Mouse (Mus musculus): ENCODE data around the gene Pf4.
"Not testable (repeated sequence)": the region's sequence is repeated elsewhere in the genome, so short reads cannot be mapped to it uniquely, and the experiment has no call there.

The Pf4 gene

DNA sequence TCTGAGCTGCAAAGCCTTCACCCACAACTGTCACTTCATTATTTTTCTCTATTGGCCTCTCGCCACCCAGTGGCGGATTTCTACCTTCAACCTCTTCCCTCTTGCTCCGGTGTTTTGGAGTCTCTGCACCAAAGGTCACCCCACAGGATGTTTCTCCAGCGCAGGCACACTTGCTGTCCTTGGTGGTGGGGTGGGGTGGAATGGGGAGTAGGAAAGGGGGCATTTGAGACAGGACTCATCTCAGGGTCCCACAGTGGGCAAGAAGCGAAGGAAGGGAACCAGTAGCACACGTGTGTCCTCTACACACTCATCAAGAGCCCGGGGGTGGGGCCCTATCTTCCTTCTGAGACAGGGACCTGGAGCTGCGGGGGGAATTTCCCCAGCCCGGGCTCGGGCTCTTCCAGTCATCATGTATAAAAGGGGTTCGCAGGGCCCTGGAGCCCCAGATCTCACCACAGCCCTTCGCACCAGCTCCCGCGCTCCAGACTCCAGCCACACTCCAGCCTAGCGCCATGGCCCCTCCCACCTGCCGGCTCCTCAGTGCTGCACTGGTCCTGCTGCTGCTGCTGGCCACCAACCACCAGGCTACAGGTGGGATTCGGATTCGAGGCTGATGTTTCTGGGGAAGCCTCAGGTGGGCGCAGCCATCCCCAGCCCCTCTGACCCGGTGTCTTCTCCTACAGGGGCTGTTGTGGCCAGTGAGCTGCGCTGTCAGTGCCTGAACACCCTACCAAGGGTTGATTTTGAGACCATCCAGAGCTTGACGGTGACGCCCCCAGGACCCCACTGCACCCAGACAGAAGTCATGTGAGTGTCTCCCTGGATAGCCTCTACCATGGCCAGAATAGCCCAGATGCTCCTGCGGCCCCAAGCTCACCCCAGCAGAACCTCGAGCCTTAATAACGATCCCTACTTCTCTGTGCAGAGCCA lies 13.7 kb downstream of the Pf4 start, which contains the start of gene Cxcl3:
Gene Cxcl3, plus strand, starts transcription at position 445 of the 930 bp plus-strand sequence.
- DNase-seq (ENCODE audit: low read depth, low spot score), result no peak

DNA sequence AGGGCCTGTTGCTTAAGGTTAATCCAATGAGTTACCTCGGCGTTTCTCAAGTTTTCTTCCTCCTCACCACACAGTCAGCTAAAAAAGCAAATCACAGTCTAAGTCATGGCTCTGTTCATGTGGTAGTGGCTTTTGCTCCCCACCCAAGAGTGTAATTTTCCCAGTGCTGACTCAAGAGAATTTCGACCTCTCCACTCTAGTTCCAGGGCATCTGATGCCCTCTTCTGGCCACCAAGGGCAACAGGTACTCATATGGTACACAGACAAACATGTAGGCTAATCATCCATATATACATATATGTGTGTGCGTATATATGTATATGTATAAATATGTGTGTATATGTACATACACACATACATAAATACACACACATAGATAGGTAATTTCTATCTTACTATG lies 15.9 kb downstream of the Pf4 start:
- no peak for DNase-seq (ENCODE audit: low read depth, low spot score)

DNA sequence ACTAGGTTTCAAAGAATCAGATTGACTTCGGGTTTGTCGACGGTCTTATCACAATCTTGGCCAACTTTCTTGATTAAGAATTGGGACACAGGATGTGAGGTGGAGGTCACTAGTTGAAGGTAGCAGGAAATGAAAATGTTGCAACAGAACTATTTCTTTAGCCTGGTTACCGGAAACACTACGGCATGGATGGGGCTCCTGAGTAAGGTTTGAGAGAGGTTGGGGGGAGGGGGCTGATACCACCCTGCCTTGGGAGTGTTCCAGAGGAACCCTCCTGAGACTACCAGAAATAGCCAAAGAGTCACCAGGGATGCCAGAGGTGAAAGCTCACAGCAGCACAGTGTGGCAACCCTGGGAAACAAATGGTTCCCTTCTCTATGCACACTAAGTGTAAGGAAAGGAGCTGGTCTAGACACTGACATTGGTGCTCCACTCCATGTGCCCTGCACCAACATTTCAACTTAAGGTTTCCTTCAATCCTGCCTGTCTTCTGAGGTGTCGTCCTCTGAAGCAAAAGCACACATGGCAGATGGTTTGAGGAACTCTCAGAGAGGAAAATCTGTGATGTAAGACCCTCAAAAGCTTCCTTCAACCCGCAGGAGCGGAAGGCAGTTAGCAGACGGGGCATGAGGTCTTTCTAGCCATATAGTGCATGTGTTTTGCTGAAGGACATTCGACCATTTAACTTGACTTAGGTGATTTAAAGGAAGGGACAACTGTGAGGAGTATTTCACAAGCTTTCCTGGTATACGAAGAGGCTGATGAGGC lies 17.3 kb downstream of the Pf4 start:
- no peak for DNase-seq (ENCODE audit: low read depth, low spot score)

DNA sequence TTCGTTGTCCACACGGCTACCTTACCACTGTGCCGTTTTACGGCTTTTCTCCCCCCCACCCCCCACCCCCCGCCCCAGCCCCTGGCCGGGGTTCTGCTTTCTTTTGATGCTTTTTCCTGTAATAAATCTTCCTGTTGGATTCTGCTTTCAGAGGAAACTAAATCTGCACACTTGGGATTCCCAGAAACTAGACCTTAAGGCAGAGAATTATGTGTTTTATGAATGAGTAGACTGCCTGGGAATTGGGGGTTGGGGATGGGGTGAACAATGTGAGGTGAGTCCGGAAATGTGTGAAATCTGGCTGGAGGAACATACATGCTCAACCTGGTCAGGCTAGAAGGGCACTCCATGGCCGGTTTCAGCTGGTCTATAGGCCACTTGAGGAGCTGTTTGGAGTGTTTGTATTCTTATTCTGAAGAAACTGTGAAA lies 17.9 kb downstream of the Pf4 start:
- no peak for DNase-seq (ENCODE audit: low read depth, low spot score)

DNA sequence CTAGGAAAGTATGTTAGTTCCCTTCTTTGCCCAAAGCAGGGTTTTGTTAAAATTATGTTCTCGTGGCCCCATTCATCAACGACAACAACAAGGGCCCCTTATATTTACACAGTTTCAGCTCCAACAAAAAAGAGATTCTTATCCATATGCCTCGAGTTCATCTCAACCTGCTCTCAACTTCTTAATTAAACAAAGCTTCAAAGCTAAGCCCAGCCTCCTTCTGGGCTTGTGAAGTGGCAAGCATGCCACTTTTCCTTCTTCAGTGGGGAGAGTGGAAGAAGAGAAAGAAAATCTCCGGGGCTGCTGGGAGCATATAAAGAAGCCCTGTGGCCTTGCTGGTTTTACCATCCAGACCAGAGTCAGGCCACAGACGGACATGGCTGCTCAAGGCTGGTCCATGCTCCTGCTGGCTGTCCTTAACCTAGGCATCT lies 22.0 kb downstream of the Pf4 start, which contains the start of gene Cxcl15:
Gene Cxcl15, plus strand, starts transcription at position 340 of the 431 bp plus-strand sequence.
- DNase-seq (ENCODE audit: low read depth, low spot score), result no peak

DNA sequence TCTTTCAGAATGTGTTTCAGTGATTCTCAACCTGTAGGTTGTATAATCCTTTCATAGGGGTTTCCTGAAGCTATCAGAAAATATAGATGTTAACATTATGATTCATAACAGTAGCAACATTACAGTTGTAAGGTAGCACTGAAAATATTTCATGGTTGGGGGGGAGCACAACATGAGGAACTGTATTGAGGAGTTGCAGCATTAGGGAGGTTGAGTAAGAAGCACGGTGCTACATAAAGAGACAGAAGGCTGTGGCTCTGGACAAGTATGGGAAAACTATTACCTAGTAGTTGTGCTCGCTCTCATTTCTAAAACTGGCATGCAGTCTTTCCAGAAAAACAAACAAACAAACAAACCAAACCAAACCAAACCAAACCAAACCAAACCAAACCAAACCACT lies 23.2 kb downstream of the Pf4 start:
- not testable (repeated sequence) for DNase-seq (ENCODE audit: low read depth, low spot score)

DNA sequence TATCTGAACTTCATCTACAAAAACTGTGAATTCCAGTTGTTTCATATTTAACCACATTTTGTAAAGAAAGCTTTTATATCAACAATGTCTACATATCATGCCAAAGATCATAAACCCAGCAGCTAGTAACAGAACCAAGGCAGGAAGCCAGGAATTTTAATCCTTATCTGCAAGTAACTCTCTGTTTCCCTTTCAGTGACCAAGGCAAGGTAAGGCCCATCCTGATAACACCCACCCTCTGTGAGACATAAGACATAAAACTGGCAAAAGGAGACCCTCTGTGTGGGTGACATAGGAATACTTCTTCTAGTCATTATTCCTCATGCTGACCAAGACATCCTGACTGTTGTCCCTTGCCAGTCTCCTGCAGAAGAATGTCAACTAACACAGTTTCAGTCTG lies 32.3 kb downstream of the Pf4 start:
- no peak for DNase-seq (ENCODE audit: low read depth, low spot score)

DNA sequence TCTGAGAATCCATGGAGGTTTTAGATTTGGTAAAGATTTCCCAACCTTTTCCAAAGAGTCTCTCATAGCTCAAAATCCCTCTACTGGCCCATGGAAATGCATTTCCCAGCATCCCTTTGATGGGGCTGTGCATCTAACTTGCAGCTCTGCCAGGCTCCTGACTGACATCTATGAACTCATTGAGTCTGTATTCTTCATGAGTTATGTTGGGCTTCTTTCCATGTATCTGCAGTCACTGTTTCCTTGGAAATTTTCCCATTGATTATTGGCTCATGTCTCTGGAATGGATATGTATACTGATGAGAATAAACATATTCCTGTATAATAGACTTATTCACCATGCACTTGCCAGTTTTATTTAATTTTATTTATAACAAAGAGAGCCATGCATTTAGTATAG lies 33.8 kb downstream of the Pf4 start:
- no peak for DNase-seq (ENCODE audit: low read depth, low spot score)

DNA sequence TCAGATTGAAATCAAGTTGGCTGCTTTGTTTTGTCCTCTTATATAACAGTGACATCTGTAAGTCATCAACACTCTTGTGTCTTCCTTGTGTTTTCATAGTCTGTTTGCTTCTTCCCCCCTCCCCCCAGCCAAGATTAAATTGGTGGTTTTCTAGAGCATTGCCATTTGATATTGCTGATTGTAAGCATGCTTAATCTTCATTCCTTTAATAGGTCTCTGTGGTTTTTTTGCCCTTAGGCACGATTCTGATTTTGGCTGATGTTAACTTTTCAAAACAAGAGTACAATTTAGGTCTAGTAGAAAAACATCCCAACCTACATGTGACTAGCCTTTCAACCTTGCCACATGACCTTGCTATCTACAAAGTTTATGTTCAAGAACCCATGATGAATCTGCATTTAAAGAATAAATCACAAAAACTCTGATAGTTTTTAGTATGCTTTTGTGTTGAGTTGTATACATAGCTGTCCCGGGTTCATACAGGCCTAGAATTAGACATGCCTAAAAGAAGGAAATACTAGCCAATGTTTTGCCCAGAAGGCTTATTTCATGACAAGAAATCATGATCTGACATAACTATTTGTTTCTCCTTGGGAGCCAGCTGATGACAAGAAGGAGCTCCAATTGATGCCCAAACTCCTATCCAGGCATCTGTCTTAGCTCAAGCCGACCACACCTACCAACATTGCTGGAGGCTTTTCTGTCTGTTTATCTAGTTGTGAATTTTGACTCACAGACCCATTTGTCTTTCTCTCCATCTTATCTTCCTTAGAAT lies 35.1 kb downstream of the Pf4 start:
- no peak for DNase-seq (ENCODE audit: low read depth, low spot score)

DNA sequence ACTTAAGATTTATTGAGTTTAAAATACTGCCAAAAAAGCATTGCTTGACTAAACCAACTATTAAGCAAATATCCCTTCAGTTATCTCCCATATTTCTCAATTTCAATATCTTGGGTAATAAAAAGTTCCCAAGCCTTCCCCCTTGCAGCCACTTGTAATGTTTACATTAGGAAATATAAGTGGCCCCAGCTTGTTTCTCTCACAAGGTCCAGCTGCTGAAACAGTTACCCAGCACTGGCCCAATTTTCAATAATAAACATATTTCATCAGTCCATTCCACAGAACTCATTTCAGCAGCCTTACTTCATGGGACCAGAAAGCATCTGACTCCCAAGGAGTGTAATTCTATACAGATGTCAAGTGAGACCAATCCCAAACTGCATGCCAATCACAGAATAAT lies 47.5 kb downstream of the Pf4 start:
- no peak for DNase-seq (ENCODE audit: low read depth, low spot score)
